Mouse (Mus musculus): ENCODE results near the gene Fam192a.

DNA sequence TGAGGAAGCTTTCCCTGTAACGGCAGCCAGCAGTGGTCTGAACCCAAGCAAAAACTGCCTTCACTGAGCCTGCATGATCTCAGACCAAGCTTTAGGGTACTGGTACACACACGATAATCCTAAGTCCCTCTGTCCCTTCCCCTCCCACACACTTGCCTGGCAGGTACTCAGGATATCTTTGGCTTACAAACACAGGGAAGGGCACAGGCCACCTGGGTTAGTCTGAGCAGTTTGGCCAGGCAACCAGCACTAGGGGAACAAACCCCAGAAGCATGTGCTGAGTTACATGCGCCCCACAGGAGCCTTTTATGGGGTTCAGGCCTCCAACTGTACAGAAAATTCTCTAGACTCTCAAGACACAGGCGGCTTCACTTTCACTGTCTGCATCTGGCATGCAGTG lies 71.9 kb downstream of the Fam192a start:
- TF ChIP-seq CTCF (IDR thresholded peaks at IDR 0.05; ENCODE audit: insufficient read depth, low read length) (no peak), POLR2A (IDR thresholded peaks at IDR 0.05; ENCODE audit: borderline replicate concordance, extremely low read depth, low read depth, low read length) (no peak)
